Mouse (Mus musculus): ENCODE data around the gene Zmiz1.
A peak's percentile ranks its signal among the peaks of the same experiment; 100 is the strongest.

The Zmiz1 gene

GRCm38 (mm10) chr14:25623698-25624097 is 164.7 kb downstream of the Zmiz1 start:
- no peak for DNase-seq

DNA sequence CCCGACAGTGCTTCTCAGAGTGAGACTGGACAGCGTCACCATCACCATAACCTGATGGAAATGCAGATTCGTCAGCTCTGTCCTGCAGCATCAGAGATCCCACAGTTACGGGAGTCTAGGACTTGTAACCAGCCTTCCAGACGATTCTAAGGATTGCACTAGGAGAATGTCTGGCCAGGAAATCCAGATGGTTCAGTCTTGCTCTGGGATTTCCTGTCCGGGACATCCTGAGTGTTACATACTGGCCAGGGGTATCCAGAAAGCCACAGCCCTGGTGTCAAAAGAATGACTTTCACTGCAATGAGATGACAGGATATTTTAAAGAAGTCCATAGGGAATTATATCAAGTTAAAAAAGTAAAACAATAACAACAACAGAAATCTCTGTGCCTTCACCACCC is 165.7 kb downstream of the Zmiz1 start:
- no peak for DNase-seq

DNA sequence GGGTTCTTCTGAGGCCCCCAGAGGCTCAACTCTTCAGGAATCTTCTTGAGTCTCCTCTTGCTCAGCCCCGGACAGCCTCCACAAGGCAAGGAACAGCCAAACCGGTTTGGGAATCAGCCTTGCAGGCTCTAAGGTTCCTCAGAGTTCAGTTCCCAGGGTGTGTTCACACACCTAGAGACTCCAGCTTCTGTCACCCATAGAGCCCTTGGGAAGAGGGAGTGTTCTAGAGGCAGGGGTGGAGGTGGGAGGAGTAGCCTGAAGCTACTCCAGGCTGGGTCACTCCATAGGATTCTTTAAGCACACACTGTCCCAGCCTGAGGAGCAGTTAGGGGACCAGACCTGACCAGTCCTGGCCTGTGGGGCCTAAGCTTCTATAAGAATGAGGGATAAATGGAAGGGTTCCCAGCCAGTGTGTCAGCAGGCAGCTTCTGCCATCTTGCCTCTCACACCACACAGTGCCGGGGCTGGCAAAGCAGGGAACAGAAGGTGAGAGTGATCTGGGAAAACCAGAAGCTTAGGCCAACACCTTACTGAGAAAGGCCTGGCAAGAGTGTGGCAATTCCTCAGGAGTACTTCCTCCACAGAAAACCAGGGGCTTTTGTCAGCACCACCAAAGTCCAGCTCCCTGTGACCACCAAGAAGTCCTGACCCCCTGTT is 168.7 kb downstream of the Zmiz1 start:
- no peak for DNase-seq

- DNase-seq, result no peak
These were observed 169.6 kb downstream of the Zmiz1 start for GRCm38 (mm10) chr14:25628448-25629099.

GRCm38 (mm10) chr14:25629866-25630606 is 171.1 kb downstream of the Zmiz1 start:
- DNase-seq, result no peak

DNA sequence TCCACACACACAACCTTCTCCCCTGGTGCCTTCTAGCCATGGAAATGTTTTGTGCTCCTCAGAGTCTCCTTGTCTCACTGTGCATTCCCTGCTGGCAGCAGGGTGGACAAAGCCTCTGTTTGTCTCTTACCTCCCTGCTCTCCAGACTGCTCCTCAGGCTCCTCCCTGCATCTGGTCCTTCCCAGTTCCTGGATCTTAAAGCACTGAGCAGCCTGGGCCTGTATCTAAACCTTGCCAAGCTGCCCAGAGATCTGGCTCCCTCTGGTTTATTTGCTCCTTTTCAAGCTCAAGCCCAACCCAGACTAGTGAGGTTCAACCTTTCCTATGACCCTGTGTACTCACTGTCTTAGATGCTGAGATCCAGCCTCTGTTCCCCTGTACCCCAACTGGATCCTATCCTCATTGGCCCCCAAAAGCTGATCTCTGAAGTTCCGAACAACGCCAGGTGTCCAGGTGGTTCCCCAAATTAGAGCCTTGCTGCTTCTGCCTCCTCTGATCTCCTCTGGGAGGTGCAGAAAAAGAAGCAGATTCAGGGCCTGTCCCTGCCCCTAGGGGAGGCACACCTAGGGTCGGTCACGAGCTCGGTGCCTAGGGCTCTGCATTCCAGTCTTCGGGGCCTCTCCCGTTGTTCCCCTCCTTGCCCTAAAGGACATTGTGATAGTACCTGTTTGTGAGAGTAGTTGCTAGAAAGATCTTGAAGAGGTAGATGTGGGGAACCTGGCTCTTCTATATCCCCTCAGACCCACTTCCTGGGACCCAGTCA is 171.8 kb downstream of the Zmiz1 start:
- DNase-seq, result no peak

GRCm38 (mm10) chr14:25631481-25631880 is 172.5 kb downstream of the Zmiz1 start:
- no peak for DNase-seq

GRCm38 (mm10) chr14:25633539-25634300 is 174.7 kb downstream of the Zmiz1 start:
- DNase-seq, result no peak

DNA sequence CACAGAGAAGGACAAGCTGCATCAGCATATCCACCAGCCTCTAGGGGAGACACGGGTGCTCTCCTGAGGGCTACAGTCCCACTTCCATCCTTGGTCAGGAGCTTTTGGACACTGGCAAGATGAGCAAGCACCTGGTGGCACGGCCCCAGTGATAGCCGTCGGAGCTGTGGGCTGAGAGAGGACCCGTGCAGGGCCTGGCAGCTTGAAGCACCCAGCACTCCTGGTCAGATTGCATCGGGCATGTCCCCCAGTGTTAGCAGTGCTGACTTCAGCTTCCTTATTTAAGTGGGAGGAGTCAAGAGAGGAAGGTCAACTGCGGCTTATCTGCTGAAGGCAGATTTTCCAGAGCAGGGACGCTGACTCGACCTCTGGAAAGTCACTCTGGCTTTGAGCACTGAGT is 175.3 kb downstream of the Zmiz1 start:
- no peak for DNase-seq

DNA sequence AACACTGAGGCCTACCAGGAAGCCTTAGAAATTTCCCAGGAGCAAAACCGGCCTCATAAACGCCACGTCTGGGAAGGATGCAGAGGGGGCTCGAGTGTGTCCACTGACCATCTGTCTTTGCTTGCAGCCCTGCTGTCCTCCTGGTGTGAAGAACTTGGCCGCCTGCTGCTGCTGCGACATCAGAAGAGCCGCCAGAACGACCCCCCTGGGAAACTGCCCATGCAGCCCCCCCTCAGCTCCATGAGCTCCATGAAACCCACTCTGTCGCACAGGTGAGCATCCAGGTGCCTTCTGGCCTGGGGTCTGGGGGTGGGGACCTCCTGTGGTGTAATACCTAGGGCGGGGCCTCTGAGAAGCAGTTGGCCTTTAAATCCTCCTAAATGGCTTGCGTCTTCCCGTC is 176.8 kb downstream of the Zmiz1 start:
- DNase-seq, result no peak

- no peak for DNase-seq
These were observed 177.3 kb downstream of the Zmiz1 start for GRCm38 (mm10) chr14:25636297-25636696.

- no peak for DNase-seq
These were observed 180.3 kb downstream of the Zmiz1 start for GRCm38 (mm10) chr14:25639120-25639758.

DNA sequence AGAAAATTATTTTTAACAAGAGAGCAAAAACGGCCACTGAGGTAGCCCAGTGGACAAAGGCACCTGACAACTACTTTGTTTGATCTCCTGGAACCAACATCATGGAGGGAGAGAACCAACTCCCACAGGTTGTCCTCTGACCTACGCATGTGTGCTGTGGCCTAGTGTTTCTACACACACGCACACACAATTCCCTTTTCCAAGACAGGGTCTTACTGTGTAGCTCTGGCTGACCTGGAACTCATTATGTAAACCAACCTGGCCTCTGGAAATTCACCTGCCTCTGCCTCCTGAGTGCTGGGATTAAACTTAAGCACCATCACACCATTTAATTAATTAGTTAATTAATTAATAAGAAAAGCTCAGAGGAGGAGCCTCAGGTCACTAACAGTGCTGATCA is 181.0 kb downstream of the Zmiz1 start:
- DNase-seq, result no peak

DNA sequence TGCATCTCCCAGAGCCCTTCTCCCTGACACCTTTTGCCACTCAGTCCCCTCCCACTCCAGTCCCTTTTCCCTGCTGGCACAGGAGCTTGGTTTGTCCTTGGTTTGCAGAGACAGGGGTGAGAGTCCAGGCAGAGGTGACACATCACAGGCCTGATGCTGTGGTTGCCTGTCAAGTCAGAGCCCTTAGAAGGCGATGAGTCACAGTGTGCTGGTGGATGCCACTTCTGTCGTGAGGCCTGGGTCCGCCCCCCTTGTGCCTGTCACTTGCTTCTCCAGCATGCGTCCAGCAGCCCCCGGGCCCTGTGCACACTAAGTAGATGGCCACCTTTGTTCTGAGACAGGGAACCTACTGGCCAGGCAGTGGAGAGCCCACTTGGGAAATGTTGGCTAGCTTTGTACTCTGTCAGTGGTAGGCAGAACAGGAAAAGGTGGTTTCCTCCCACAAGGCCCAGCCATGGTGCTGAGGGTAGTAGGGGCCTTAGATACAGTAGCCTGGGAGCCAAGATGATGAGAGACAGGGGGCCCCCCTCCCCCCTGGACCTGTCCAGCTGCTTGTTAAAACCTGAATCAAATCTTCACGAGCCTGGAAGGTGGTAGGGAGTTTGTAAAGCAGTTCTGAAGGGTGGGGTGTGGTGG is 181.6 kb downstream of the Zmiz1 start:
- DNase-seq, result no peak

DNA sequence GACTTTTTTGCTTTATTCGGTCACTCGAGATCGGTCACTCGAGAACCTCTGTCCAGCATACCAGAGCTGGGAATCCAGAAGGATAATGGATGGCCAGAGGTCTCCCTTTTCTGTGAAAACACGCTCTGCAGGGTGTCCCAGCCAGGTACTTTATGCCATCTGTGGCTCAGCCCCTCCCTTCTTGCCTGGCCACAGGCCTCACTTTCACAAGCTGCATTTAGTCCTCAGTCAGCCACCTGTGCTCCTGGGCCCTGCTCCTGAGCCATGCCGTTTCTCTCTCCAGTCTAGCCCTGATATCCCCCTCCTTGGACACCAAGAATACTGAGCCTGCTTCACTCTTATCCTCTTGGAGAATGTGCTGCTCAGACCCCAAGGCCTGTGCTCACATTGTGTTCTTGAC is 182.1 kb downstream of the Zmiz1 start:
- DNase-seq, result no peak

DNA sequence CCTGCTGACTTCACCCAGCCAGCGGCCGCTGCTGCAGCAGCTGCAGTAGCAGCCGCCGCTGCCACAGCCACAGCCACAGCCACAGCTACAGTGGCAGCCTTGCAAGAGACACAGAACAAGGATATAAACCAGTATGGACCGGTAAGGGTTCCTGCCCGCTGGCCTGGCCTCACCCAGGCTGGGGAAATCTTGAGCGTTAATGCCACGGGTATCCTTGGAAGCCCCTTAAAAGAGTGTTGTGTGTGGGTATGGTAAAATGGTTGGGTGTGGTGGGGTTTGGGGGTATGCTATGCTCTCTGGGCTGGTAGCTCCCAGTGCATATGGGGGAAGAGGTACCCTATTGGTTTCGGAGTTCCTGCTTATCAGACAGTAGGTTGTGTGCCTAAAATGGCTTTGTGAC is 186.7 kb downstream of the Zmiz1 start:
- no peak for DNase-seq

DNA sequence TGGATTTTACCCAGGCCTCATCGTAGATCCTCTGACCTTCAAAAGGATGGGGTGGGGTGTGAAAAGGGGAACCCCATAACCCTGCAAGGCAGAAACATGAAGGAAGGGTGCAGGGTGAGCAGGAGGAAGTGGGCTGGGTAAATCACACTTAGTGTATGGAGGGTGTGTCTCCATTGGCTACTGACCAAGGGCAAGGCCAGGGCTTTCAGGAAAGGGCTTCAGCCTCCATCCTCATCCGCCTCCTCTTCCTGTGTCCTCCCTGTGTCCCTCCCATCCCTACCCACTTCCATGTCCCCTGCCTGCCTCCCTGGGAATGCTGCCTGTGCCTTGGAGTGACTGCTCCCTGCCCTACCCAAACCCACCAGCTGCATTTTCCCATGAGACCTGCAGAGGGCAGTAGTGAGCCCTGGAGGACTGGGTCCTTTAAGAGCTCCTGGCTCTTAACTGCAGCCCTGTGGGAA is 187.2 kb downstream of the Zmiz1 start:
- peak; percentile 66 for DNase-seq

DNA sequence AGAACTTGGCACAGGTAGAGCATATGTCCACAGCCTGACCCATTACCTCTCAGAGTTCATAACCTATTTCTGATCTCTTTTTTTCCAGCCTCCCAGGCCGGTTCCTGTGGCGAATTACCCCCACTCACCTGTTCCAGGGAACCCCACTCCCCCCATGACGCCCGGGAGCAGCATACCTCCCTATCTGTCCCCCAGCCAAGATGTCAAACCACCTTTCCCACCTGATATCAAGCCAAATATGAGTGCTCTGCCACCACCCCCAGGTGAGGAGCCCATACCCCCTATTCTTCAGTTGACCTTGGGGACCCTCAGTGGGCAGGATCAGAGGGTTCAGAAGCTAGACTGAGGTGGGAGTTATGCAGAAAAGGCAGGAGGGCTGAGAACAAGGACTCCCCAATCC is 192.1 kb downstream of the Zmiz1 start:
- DNase-seq, result no peak

DNA sequence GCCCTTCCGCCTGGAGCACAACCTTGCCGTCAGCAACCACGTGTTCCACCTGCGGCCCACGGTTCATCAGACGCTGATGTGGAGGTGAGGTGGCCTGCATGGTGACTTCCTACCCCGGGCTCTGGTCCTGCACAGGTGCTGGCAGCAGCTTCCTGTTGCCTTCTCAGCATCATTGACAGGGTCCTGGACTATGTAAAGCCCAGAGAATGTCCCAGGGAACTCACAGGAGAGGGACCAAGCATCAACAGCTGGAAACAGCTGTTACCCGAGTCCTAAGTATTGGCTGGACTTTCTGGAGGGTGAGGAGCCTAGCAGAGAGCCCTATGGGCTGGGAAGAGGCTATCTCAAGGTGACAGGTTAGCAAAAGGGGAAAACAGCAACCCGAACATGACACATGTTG is 192.9 kb downstream of the Zmiz1 start:
- no peak for DNase-seq

DNA sequence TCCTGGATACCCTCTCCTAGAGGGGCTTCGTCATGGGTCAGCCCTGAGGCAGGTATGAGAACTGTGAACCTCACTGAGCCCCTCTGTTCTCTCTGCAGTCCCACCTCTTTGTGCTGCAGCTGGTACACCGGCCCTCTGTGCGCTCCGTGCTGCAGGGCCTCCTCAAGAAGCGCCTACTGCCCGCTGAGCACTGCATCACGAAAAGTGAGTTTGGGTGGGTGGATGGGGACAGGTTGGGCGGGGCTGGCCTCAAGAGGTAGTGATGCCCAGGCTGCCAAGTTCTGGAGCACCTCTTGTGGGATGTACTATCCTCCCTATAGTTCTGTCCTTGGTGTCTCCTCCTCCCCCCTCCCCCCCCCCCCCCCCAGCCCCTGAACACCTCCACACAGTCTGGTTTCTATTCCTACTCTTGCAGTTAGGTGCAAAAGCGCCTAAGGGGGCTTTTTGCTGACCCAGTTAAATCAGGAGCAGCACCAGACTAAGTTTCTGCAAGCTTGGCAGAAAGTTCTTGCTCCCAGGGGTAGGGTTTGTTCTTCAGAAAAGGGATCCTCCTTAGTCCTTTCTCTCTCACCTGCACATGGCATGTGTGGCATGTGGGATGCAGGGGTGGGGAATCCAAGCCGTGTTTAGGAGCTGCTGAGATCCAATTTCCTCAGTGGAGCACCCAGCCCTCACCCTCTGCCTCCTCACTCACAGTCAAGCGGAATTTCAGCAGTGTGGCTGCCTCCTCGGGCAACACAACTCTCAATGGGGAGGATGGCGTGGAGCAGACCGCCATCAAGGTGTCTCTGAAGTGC is 195.6 kb downstream of the Zmiz1 start:
- no peak for DNase-seq

DNA sequence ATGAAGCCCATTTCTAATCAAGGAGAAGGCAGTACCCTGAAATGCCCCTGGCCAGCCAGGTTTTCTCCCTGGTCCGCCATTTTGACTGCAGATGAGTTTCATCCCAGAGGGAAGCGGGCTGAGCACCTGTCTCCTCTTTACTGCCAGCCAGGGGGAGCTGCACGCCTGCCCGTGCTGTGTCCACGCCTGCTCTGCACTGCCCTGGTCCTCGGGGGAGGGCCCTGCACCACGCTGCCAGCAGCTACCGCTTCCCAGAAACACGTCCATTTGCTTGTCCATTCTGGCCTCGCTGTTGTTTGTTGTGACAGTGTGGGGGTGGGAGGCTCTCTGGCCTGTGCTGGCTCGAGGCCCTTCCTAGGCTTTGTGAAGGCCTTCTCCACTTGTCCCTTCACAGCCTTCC is 201.7 kb downstream of the Zmiz1 start:
- DNase-seq, result no peak

Data from thymus, postnatal 25 days (tissue).